Mouse (Mus musculus): Measurements from ENCODE around the gene Spo11. TPM values are rescaled to one million over a fixed set of nuclear protein-coding genes. Genes with fewer than 3 reads are reported as not detected.

Spo11 gene
- total RNA-seq, 2 experiments from 2014 or later = not detected

GRCm38 (mm10) chr2:172951976-172952375 is 25.5 kb upstream of the Spo11 start:
- no peak for DNase-seq (ENCODE audit: low spot score)
- intact Hi-C loops (cut with DNase I) = no loop called here

- no peak for DNase-seq (ENCODE audit: low spot score)
- intact Hi-C loops (cut with DNase I) = no loop called here
These were observed 18.9 kb upstream of the Spo11 start for GRCm38 (mm10) chr2:172958579-172958978.

GRCm38 (mm10) chr2:172959006-172959768 is 18.3 kb upstream of the Spo11 start:
- DNase-seq (ENCODE audit: low spot score) = no peak

GRCm38 (mm10) chr2:172960350-172960749 is 17.1 kb upstream of the Spo11 start:
- no peak for DNase-seq (ENCODE audit: low spot score)
- intact Hi-C loops (cut with DNase I) = no loop called here

More at GRCm38 (mm10) chr2:172959006-172959768, 18.3 kb upstream of the Spo11 start:
- intact Hi-C loops (cut with DNase I) = no loop called here

- no peak for DNase-seq (ENCODE audit: low spot score)
- intact Hi-C loops (cut with DNase I) = no loop called here
These were observed 16.3 kb upstream of the Spo11 start for GRCm38 (mm10) chr2:172961211-172961610.

GRCm38 (mm10) chr2:172965249-172965648 is 12.3 kb upstream of the Spo11 start:
- intact Hi-C loops (cut with DNase I) = no loop called here
- no peak for DNase-seq (ENCODE audit: low spot score)

GRCm38 (mm10) chr2:172966480-172966879 is 11.0 kb upstream of the Spo11 start:
- intact Hi-C loops (cut with DNase I) = no loop called here
- DNase-seq (ENCODE audit: low spot score) = no peak

GRCm38 (mm10) chr2:172971865-172972264 is 5.6 kb upstream of the Spo11 start:
- intact Hi-C loops (cut with DNase I) = no loop called here
- no peak for DNase-seq (ENCODE audit: low spot score)

- DNase-seq (ENCODE audit: low spot score) = no peak
- intact Hi-C loops (cut with DNase I) = no loop called here
These were observed 3.5 kb upstream of the Spo11 start for GRCm38 (mm10) chr2:172973806-172974565.

GRCm38 (mm10) chr2:172974701-172975100 is 2.8 kb upstream of the Spo11 start:
- DNase-seq (ENCODE audit: low spot score) = no peak
- intact Hi-C loops (cut with DNase I) = no loop called here

GRCm38 (mm10) chr2:172975159-172975558 is 2.3 kb upstream of the Spo11 start:
- DNase-seq (ENCODE audit: low spot score) = no peak

GRCm38 (mm10) chr2:172976661-172977238 is 750 bp upstream of the Spo11 start:
- DNase-seq (ENCODE audit: low spot score) = no peak
- intact Hi-C loops (cut with DNase I) = no loop called here

More at GRCm38 (mm10) chr2:172975159-172975558, 2.3 kb upstream of the Spo11 start:
- intact Hi-C loops (cut with DNase I) = no loop called here

- DNase-seq (ENCODE audit: low spot score) = no peak
- intact Hi-C loops (cut with DNase I) = no loop called here
These were observed 682 bp downstream of the Spo11 start for GRCm38 (mm10) chr2:172978131-172978633.

- intact Hi-C loops (cut with DNase I) = no loop called here
- no peak for DNase-seq (ENCODE audit: low spot score)
These were observed 2.3 kb downstream of the Spo11 start for GRCm38 (mm10) chr2:172979666-172980345.

GRCm38 (mm10) chr2:172982776-172983561 is 5.5 kb downstream of the Spo11 start:
- intact Hi-C loops (cut with DNase I) = no loop called here
- no peak for DNase-seq (ENCODE audit: low spot score)

GRCm38 (mm10) chr2:172990161-172990560 is 12.7 kb downstream of the Spo11 start:
- intact Hi-C loops (cut with DNase I) = loop anchor here (10.0 kb wide), 1 partner anchor 1085 kb away; the partner anchor contains the start of gene Stx16
- no peak for DNase-seq (ENCODE audit: low spot score)

- no peak for DNase-seq (ENCODE audit: low spot score)
These were observed 18.7 kb downstream of the Spo11 start for GRCm38 (mm10) chr2:172996207-172996606.

GRCm38 (mm10) chr2:172997748-172998147 is 20.2 kb downstream of the Spo11 start:
- no peak for DNase-seq (ENCODE audit: low spot score)
- intact Hi-C loops (cut with DNase I) = loop anchor here (2.0 to 10.0 kb wide), 3 partner anchors 83 to 1077 kb away; partner anchors contain the start of gene Stx16

More at GRCm38 (mm10) chr2:172996207-172996606, 18.7 kb downstream of the Spo11 start:
- intact Hi-C loops (cut with DNase I) = loop anchor here (1.0 to 10.0 kb wide), 2 partner anchors 165 to 1079 kb away; partner anchors contain the start of gene Stx16

- intact Hi-C loops (cut with DNase I) = loop anchor here (2.0 to 10.0 kb wide), 3 partner anchors 82 to 1076 kb away; partner anchors contain the start of gene Stx16
- DNase-seq (ENCODE audit: low spot score) = no peak
These were observed 21.0 kb downstream of the Spo11 start for GRCm38 (mm10) chr2:172998478-172998877.

Data from heart, postnatal 25 days (tissue).